Mouse (Mus musculus) lung, adult 18-20 months (tissue): ENCODE results near the gene Ube4b.

Experiments used
- DNase-seq, 2 experiments: peaks; one replicate each; pipeline ENCODE4 v3.0.0; 2022; ENCODE audit warnings: mixed read lengths in 2 of 2

Gene Ube4b

DNA sequence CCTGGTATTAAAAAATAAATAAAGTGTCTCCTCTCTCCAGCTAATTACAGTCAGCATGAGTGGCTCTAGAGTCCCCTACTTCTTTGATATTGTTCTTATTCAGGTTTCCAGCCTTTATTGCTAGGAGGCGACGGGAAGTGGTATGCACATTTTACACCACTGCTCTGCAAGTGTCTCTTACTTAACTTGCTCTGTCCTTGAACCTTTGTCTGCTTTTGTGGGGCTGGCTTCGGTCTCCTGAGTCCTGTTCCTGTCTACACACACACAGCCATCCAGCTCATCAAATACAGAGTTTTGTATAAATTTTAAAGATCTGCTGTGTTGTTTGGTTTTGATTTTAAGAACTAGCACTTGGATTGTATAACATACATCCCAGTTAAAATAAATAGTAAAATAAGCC lies 124.4 kb downstream of the Ube4b start:
- no peak for DNase-seq

DNA sequence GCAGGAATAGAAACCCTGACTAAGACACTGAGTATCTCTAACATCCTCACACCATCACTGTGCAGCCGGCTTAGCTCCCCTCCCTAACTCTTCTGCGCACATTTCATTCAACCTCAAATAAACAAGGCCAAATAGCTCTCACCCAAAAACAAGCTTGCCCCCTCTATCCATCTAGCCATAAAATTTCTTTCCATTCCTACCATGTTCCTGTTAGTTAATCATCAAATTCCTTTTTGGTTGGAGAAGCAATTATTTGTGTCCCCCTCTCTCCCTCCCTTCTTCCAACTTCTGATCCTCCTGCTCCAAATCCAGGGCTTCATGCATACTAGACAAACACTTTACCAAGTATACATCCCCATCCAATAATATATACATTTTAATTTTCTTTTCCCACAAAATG lies 130.0 kb downstream of the Ube4b start:
- DNase-seq = no peak

DNA sequence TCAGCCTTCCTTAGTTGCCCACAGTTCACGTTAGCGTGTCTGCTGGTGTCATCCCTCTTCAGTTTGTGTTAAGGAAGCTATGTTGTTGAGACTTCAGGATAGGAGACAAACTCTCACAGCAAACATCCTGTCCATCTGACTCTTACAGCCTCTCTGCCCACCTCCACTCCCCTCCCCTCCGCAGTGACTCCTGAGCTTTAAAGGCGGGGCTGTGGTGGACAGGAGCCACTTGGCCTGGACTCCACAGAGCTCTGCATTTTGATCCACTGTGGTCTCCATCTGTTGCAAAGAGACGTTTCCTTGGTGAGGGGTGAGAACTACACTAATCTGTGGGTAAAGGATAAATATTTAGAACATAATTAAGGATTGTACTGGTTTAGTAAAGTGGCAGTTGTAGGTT lies 133.6 kb downstream of the Ube4b start:
- DNase-seq = no peak

DNA sequence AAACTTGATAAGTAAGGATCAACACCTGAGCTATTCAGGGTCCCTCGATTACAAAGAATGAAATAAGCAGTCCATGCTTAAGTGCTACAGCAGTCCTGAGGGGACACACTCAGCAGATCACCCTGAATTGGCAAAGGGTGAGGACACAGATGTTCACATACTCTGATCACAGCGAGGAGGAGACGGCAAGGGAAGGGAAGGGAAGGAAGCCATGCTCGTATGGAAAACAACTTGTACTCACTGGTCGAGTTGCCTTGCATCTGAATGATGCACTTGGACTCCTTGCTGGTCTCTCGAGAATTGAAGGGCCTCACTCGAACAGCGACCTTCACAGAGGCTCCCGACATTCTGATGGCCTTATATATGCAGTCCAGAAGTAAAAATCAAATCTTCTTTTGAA lies 135.5 kb downstream of the Ube4b start:
- no peak for DNase-seq

DNA sequence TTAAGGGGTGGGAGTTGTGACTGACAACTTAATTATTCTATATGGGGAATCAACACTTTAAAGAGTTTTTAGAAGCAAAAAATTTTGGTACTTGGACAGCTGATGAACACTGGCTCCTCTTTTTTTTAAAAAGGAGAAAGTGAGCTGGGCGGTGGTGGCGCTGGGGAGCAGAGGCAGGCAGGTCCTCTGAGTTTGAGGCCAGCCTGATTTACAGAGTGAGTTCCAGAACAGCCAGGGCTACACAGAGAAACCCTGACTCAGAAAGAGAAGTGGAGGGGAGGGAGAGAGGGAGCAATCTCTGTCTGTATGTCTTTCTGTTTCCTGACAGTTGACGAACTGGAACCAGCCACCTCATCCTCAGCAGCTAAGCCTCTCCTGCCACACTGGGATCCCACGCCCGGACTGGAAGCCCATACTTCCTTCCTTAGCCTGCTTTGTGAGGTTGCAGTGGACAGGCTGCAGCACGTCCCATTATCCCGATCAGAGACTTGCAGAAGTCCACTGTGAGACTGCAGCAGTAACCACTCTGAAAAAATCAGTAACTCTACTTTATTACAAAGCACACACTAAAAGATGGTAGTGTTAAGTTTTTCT lies 136.3 kb downstream of the Ube4b start:
- no peak for DNase-seq

DNA sequence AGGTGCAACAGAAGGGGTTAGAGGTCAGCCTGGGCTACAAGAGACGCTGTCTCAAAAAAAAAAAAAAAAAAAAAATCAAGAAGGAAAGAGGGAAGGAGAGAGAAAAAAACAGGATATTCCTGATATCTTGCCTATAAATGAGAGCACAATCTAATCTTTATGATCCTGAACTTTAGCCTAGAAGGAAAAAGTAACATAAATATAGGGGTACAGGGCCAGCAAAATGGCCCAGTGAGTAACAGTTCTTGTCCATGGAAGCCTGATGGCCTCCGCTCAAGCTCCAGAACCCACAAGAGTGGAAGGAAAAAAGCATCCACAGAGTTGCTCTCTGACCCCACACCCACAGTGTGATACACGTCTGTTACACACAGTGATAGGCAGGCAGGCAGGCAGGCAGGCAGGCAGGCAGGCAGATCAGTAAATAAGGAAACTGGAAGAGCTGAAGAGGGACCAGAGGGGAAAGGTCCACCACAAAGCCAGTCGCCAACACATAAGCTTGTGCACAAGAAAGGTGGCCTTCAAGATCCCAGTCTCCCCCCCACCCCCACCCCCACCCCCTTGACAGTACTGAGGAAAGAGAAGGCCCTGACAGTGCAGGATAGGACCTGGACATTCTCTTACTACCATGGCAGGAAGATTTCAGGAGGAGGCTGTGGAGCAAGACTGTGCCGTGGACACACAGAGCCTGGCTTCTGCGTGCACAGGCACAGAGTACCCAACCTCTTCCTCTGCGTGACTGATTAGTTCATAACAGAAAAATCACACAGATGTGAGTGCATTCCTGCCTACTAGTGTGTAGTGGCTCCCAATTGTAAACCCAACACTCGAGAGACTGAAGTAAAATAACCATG lies 140.0 kb downstream of the Ube4b start:
- no peak for DNase-seq

DNA sequence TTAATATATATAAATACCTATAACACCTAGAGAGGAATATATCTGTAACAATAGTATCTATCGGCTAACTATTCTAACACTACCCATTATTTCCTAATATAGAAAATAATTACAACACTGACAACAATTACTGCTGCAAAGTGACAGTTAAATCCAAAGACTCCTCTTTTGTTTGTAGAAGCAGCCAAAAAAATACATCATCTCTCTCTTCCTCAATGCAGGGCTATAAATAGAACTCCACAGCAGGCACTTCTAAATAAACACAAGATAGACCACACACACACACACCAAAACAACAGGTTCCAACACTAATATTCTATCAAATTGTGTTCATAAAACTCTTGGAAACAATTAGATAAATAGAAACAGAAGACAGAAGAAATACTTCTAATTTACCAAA lies 140.9 kb downstream of the Ube4b start:
- DNase-seq = no peak

DNA sequence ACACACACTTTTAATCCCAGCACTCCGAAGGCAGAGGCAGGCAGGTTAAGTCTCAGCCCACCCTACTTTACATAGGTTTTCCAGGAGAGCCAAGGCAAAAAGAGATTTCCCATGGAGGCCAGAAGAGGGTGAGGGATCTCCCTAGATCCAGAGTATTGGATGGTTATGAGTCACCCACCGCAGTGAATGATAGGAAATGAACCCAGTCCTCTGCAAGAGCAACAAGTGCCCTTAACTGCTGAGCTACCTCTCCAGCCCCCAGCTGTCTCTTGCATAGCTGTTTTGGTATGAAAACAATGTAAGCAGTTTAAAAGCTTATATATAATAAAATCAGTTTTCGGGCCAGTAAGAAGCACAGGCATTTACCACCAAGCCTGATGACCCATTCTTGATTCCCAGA lies 143.5 kb downstream of the Ube4b start:
- DNase-seq = no peak

DNA sequence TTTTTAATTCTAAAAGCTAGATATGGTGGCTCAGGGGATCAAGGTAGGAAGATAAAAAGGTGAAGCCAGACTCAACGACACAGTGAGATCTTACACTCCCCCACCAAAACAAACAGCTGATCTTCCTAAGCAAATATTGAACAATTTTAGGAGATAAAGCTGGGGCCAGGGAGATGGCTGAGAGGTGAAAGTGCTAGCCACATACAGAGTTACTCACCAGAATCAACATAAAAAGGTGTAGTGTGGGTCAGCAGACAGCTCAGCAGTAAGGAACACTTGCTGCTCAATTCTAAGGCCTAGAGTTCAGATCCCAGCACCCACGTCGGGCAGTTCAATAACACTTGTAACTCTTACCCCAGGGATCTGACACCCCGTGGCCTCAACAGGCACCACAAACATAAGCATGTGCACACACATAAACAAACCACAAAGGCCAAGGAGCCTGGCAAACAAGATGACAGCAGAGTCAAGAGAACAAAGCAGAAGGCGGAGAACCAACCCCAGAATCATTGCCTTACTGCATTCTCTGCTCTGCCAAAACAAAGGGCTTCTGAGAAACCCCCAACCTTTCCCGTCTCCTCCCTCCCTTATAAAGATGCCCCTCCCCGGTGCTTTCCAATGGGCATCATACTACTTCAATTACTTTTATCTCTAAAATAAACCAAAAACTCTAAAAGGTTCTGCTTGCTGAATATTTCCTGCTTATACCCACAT lies 144.4 kb downstream of the Ube4b start:
- no peak for DNase-seq
